Mouse (Mus musculus) ES-E14 (cell line): ENCODE data around the gene Tmem150b. TPM values are rescaled to one million over a fixed set of nuclear protein-coding genes. Genes with fewer than 3 reads are reported as not detected.
A peak's percentile ranks its signal among the peaks of the same experiment; 100 is the strongest.

Experiments
- DNase-seq: peaks from one replicate; pipeline ENCODE4 v3.0.0-alpha.2; 2013; ENCODE audit warnings: low read depth, low spot score
- H3K27ac ChIP-seq: 2 replicates; pipeline ENCODE4 v1.5.1; 2012; ENCODE audit warnings: low read depth, mild to moderate bottlenecking, low read length, moderate library complexity, mixed read lengths; ENCODE audit not compliant: poor library complexity, insufficient read depth, severe bottlenecking
- H3K36me3 ChIP-seq: 2 replicates; pipeline ENCODE4 v1.6.1; 2012; ENCODE audit warnings: mild to moderate bottlenecking, low read length, moderate library complexity, mixed read lengths; ENCODE audit not compliant: control insufficient read depth, poor library complexity, insufficient read depth, severe bottlenecking
- H3K4me1 ChIP-seq, 2 experiments: fragments of 150-350 bp in 1 of 2; sonication (generic) in 1 of 2; 2 replicates each; pipeline ENCODE4 v1.6.1; 2012; ENCODE audit warnings: low read length in 2 of 2, mild to moderate bottlenecking in 1 of 2, mixed read lengths in 1 of 2; ENCODE audit not compliant: control insufficient read depth in 2 of 2, insufficient read depth in 2 of 2, poor library complexity in 1 of 2
- H3K4me3 ChIP-seq, 2 experiments: fragments of 150-350 bp in 1 of 2; sonication (generic) in 1 of 2; 2 replicates each; pipeline ENCODE4 v1.5.1; 2012; ENCODE audit warnings: low read length in 2 of 2, low read depth in 1 of 2, mild to moderate bottlenecking in 1 of 2, mixed read lengths in 1 of 2; ENCODE audit not compliant: insufficient read depth in 1 of 2, poor library complexity in 1 of 2, severe bottlenecking in 1 of 2
- H3K9ac ChIP-seq: 2 replicates; pipeline ENCODE4 v1.6.1; 2012; ENCODE audit warnings: low read depth, mild to moderate bottlenecking, low read length, mixed read lengths; ENCODE audit not compliant: poor library complexity, insufficient read depth, severe bottlenecking
- H3K9me3 ChIP-seq: fragments of 150-350 bp; sonication (generic); 2 replicates; pipeline ENCODE4 v1.6.1; 2012; ENCODE audit warnings: low read depth, mild to moderate bottlenecking, low read length; ENCODE audit not compliant: control insufficient read depth, insufficient read depth
- CHD2 ChIP-seq: IDR thresholded peaks from 2 replicates; pipeline ENCODE4 v1.6.1; 2014; ENCODE audit warnings: mild to moderate bottlenecking, low read depth, low read length, inconsistent platforms
- HCFC1 ChIP-seq: IDR thresholded peaks from 2 replicates; pipeline ENCODE4 v1.6.1; 2012; ENCODE audit warnings: low read length, inconsistent platforms, borderline replicate concordance; ENCODE audit not compliant: insufficient read depth
- MAFK ChIP-seq: IDR thresholded peaks from 2 replicates; pipeline ENCODE4 v1.6.1; 2014; ENCODE audit warnings: mild to moderate bottlenecking, low read depth, low read length, inconsistent platforms; ENCODE audit not compliant: insufficient read depth
- ZC3H11A ChIP-seq: IDR thresholded peaks from 2 replicates; pipeline ENCODE4 v1.6.1; 2012; ENCODE audit warnings: low read depth, mild to moderate bottlenecking, inconsistent platforms, low read length, borderline replicate concordance
- ZNF384 ChIP-seq: IDR thresholded peaks from 2 replicates; pipeline ENCODE4 v1.6.1; 2012; ENCODE audit warnings: low read depth, low read length, inconsistent platforms
- in situ Hi-C, 2 experiments: fragments of 600-800 bp; cut with MboI; formaldehyde crosslinking; loops; one replicate each; pipeline ENCODE4 v1.15.1; 2025; ENCODE audit warnings: low sequenced_read_pairs in 2 of 2, inconsistent platforms in 1 of 2; ENCODE audit not compliant: unreplicated experiment in 2 of 2
- total RNA-seq: library from RNA; depleted of rRNA; stranded (reverse); fragments of 300-350 nt; gene quantifications from 2 replicates; pipeline ENCODE4 v1.2.3, GENCODE M21; 2012

The Tmem150b gene
- total RNA-seq, 1 experiment: 0.94 TPM

GRCm38 (mm10) chr7:4747156-4747899 lies 22.3 kb upstream of the Tmem150b start:
- H3K9ac ChIP-seq: no peak overlapping the region
- H3K4me1 ChIP-seq: peaks cover 2 to 24% of the 10 kb centered on the region in 2 experiments; a peak in 2 of 4 replicates
- no peak for TF ChIP-seq CHD2
- TF ChIP-seq MAFK: no peak
- no peak for TF ChIP-seq ZNF384
- TF ChIP-seq ZC3H11A: no peak
- no peak for TF ChIP-seq HCFC1
- H3K36me3 ChIP-seq: peaks cover 46% of the 10 kb centered on the region
- no peaks in the 10 kb centered on the region for H3K9me3 ChIP-seq
- DNase-seq: no peak
- no peak overlapping the region for H3K4me3 ChIP-seq
- in situ Hi-C loops: no loop called here
- H3K27ac ChIP-seq: no peak overlapping the region

GRCm38 (mm10) chr7:4746326-4746980 lies 21.4 kb upstream of the Tmem150b start:
- peaks cover 53% of the 10 kb centered on the region for H3K36me3 ChIP-seq
- peak overlapping the region in 1 of 2 experiments; percentile 40; a peak in 2 of 4 replicates for H3K4me3 ChIP-seq
- H3K4me1 ChIP-seq: peaks cover 2 to 28% of the 10 kb centered on the region in 2 experiments; a peak in 2 of 4 replicates
- H3K27ac ChIP-seq: no peak overlapping the region
- in situ Hi-C loops: no loop called here
- TF ChIP-seq CHD2 (no peak), HCFC1 (no peak), MAFK (no peak), ZC3H11A (no peak), ZNF384 (no peak)
- DNase-seq: no peak
- no peak overlapping the region; the same call in 1 of the 2 replicates for H3K9ac ChIP-seq
- H3K9me3 ChIP-seq: no peaks in the 10 kb centered on the region

GRCm38 (mm10) chr7:4744886-4745285 lies 19.8 kb upstream of the Tmem150b start:
- H3K36me3 ChIP-seq: peaks cover 48% of the 10 kb centered on the region
- no peak overlapping the region for H3K4me3 ChIP-seq
- H3K27ac ChIP-seq: no peak overlapping the region
- H3K9ac ChIP-seq: no peak overlapping the region
- no peak for DNase-seq
- TF ChIP-seq MAFK: no peak
- TF ChIP-seq ZC3H11A: no peak
- TF ChIP-seq CHD2: no peak
- no peak for TF ChIP-seq HCFC1
- no peak for TF ChIP-seq ZNF384
- in situ Hi-C loops: no loop called here
- no peaks in the 10 kb centered on the region for H3K9me3 ChIP-seq
- H3K4me1 ChIP-seq: peaks cover 2 to 27% of the 10 kb centered on the region in 2 experiments; a peak in 2 of 4 replicates

- in situ Hi-C loops: no loop called here
- H3K36me3 ChIP-seq: peaks cover 41% of the 10 kb centered on the region
- no peak overlapping the region for H3K27ac ChIP-seq
Observed at GRCm38 (mm10) chr7:4743354-4743753, 18.3 kb upstream of the Tmem150b start.

More at GRCm38 (mm10) chr7:4743354-4743753, 18.3 kb upstream of the Tmem150b start:
- TF ChIP-seq CHD2: no peak
- TF ChIP-seq MAFK: no peak
- TF ChIP-seq ZNF384: no peak
- no peak for TF ChIP-seq ZC3H11A
- TF ChIP-seq HCFC1: no peak
- Histone ChIP-seq H3K4me1 (peaks cover 2 to 26% of the 10 kb centered on the region in 2 experiments; a peak in 2 of 4 replicates), H3K4me3 (no peak overlapping the region), H3K9me3 (no peaks in the 10 kb centered on the region), H3K9ac (no peak overlapping the region)
- no peak for DNase-seq
